Mouse (Mus musculus) left cerebral cortex, postnatal 10 days (tissue): ENCODE results near the gene Amz2. TPM values are rescaled to one million over a fixed set of nuclear protein-coding genes. Genes with fewer than 3 reads are reported as not detected.

Experiments used
- DNase-seq, 2 experiments: peaks; one replicate each; pipeline ENCODE4 v3.0.0; 2021 to 2022; ENCODE audit warnings: low spot score in 2 of 2, mixed read lengths in 1 of 2; ENCODE audit errors: extremely low spot score in 1 of 2
- intact Hi-C: fragments of 180-260 bp; cut with DNase I; formaldehyde crosslinking; loops from one replicate; pipeline ENCODE4 v1.15.1; 2025
- total RNA-seq, 2 experiments: library from RNA; stranded (reverse); gene quantifications; 2 replicates each; pipeline ENCODE4 v1.2.3; 2021

Amz2 gene
- total RNA-seq, 2 experiments from 2014 or later: 88.6 to 96.2 TPM

GRCm38 (mm10) chr11:109451169-109451568 is 25.4 kb downstream of the Amz2 start:
- intact Hi-C loops: no loop called here
- no peak for DNase-seq

GRCm38 (mm10) chr11:109456261-109456660 is 30.5 kb downstream of the Amz2 start:
- intact Hi-C loops: no loop called here
- DNase-seq: no peak

GRCm38 (mm10) chr11:109458165-109458564 is 32.4 kb downstream of the Amz2 start:
- intact Hi-C loops: no loop called here
- no peak for DNase-seq

DNA sequence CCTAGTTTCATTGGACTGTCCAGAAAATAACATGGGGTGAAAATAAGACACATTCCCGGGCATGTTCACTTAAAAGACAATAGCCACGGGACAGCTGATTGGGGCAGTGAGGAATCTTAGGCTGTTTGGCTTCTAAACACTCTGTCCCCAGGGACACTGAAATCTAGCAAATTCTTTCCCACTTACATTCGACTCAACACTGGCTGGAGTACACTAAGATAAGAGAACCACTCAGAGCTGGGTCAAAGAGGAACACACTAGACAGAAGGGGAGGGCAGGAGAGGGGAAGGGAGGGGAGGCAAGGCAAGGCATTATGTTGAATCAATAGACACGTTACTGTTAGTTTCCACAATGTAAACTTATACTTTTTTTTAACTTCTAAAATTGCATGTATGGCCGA is 34.8 kb downstream of the Amz2 start:
- intact Hi-C loops: no loop called here
- no peak for DNase-seq

DNA sequence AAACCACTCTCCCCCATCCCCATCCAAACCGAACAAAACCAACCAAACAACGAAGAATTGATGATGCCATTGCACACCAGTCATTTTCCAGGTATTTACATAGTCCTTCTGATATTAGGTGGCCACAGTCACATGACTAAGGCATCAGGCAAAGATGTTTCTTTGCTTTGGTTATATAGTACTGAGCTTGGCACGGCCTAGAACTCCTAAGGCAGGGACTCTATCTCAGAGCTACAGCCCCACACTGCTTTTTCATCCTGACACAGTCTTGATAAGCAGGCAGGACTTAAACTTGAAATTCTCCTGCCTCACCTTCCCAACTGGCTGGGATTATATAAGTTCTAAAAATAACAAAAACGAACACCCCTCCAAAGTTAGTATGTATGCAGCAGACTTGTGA is 39.3 kb downstream of the Amz2 start:
- no peak for DNase-seq
- intact Hi-C loops: no loop called here

- intact Hi-C loops: no loop called here
- DNase-seq: no peak
Observed at GRCm38 (mm10) chr11:109466987-109467386, 41.2 kb downstream of the Amz2 start.

- DNase-seq: no peak
- intact Hi-C loops: no loop called here
Observed at GRCm38 (mm10) chr11:109468133-109468532, 42.4 kb downstream of the Amz2 start.

- intact Hi-C loops: no loop called here
- DNase-seq: no peak
Observed at GRCm38 (mm10) chr11:109470170-109470569, 44.4 kb downstream of the Amz2 start.

DNA sequence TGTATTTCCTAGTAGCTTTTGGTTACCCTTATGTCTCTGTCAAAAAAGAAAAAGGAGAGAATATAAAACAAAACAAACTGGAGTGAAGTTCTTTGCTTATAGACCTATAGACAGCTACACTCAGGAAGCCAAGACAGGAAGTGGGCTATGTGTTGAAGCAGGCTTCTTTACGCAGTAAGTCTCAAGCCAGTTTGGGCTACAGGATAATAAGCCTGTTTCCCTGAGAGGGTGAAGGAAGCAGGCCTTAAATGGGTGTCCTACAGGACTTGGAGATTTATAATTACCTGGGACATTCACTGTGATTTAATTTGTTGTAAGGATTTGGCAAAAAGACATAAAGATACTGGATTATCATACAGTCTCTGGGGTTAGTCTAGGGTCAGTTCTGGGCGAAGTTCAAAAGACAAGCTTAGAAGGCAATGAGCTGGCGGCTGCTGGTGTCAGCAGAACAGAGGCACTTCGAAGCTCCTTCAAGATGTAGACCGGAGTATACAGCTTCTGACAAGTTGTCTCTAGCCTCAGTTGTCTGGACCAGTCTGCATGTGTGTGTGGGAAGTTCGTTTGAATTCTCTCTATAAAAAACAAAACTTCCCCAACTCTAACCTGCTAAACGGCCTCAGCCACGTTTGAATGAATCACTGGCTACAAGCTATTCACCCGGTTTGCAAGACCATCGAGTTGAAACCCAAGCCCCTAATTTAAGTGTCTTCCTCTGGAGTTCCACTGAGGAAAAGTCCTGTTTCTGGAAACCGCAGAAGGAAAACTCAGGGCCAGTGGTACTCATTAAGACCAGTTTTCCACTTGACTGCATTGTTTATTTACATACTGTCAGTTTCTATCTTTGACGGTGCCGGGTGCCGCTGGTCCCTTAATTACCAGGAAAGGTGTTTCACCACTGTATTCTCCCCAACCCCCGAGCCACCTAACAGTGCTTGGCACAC is 45.4 kb downstream of the Amz2 start:
- intact Hi-C loops: no loop called here
- DNase-seq: no peak

DNA sequence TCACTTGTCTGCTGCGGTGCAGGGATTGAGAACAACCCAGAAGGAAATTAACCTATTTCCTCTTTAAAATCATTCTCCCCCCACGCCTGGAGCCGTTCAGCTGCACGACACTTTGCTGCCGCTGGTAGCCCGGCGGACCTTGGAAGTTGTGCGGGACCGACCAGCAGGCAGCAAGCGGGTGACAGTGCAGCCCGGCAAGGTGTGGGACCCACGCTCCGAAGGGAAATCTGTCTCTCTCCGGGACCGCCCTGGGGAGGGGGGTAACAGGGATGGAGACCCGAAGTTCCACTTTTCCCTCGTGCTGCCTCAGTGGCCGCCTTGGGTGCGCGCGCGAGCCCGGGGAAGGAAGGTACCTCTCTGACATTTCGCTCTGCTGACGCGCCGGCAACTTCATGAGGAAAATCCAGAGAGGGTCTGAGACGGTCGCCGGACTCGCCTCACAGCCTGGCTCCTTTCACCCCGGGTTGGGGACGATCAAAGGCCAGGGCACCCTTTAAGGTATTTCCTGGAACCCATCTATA is 46.5 kb downstream of the Amz2 start:
- intact Hi-C loops: no loop called here

GRCm38 (mm10) chr11:109472821-109473170 is 47.0 kb downstream of the Amz2 start:
- intact Hi-C loops: no loop called here
- no peak for DNase-seq

More for the DNA sequence above, 46.5 kb downstream of the Amz2 start:
- DNase-seq: peak in 1 of 2 experiments; percentile 67

DNA sequence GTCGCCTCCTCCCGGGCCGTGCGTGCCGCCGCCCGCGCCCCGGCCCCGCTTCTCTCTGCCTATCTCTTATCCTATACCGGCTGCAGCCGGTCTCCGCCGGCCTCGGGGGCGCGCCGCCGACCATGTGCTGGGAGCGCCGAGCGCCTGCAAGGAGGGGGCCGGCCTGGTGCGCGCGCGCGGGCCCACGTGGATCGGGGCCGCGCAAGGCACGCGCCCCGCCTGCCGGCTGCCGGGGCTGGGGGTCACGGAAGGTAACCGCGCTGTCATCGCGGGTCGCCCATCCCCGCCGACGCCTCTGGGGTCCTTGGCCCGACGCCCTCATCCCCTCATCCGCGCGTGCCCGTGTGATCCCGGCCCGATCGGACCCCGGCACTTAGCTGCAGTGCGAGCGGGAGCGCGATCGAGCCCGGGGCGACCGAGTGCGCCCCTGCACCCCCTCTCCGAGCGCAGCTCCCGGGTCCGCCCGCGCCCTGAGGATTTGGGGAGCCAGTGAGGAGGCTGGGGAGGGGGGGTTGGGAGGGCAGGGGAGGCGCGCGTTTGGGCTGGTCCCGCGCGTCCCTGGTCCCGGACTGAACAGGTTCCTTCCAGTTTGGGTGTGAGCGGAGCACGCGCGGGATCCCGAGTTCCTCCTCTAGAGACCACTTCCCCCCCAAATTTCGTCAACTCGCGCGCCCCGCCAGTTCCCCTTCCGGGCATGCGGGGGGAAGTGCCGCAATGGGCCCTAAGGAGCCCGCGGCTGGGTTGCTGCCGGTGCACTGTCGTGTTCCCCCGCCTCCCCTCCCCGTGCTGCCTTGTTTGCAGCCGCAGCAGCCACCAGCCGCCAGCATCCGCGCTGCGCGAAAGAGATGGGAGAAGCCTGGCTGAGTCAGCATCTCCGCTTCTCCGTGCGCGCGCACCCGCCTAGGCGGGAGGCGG is 47.7 kb downstream of the Amz2 start, which contains the start of the genes Arsg and Slc16a6:
Gene Arsg (plus strand): TSS at position 204 of the 915 bp plus-strand sequence.
Gene Slc16a6 (minus strand): TSS at position 428 of the 915 bp plus-strand sequence.
- intact Hi-C loops: no loop called here
- DNase-seq: peak; percentile 80 to 94

- DNase-seq: no peak
- intact Hi-C loops: no loop called here
Observed at GRCm38 (mm10) chr11:109474086-109474742, 48.5 kb downstream of the Amz2 start.

DNA sequence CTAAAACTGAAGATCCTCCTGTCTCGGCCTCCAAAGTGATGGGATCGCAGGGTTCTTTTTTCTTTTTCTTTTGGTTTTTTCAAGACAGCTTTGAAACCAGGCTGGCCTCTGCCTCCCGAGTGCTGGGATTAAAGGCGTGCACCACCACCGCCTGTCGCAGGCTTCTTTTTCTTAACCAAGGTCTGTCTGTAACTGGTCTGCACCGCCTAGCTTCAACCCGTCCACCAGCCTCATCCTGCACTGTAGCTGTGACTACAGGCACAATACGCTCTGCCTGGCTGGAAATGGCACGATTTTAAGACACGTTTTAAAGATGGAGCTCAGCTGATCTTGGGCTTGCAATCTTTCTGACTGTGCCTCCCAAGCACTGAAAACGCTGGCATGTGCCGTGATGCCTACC is 49.1 kb downstream of the Amz2 start:
- DNase-seq: no peak
- intact Hi-C loops: no loop called here

- intact Hi-C loops: no loop called here
- no peak for DNase-seq
Observed at GRCm38 (mm10) chr11:109475717-109476116, 50.0 kb downstream of the Amz2 start.

DNA sequence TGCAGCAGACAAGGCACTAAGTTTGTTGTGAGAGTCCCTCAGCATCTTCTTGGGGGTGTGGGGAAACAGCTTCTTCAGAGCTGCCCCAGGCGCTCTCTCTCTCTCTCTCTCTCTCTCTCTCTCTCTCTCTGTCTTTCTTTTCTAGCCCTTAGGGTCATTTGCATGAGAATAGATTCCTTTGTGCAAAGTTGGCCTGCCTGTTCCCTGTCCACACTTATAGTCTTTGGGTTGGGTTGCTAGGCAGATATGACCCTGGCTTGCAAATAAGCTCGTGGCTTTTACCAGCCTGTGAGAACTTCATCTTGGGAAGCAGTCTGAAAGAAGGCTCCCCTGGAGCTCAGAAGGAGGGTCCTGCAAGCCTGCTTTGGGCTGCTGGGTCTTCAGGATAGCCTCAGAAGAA is 50.5 kb downstream of the Amz2 start:
- DNase-seq: no peak
- intact Hi-C loops: no loop called here

DNA sequence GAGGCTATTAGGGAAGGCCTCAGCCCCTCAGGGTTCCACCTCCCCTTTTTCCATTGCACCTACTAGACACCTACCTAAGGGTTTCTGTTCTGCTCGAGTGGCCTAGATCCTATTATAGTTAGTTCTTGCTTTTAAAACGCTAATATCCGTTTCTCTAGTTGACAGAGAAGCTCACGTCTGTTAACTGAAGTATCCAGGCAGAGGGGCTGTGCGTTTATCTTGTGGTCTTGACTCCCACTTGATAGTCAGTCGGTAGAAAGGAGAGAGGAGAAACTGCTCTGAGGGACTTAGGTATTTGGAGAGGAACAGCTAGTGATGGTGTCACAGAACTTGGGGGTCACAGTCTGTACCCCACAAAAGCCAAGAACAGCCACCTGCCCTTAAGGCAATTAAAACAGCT is 50.9 kb downstream of the Amz2 start:
- DNase-seq: no peak
- intact Hi-C loops: no loop called here

GRCm38 (mm10) chr11:109477606-109478380 is 52.0 kb downstream of the Amz2 start:
- DNase-seq: peak in 1 of 2 experiments; percentile 39
- intact Hi-C loops: no loop called here
